ENCODE assay signal across 8 mouse cellular contexts in genomic region chr2:122348531-122349131, GRCm38 (mm10). TPM values are rescaled to one million over a fixed set of nuclear protein-coding genes. Genes with fewer than 3 reads are reported as not detected.
DNase-seq lines count a peak whose midpoint lies in the region; ATAC-seq lines count a peak whose summit lies in the region.

No protein-coding gene starts in this region.

- no peaks in the 10 kb centered on the region for H3K9me3 ChIP-seq in heart, embryonic 14.5 days (ENCODE audit: control insufficient read depth, low read length)
- H3K9me3 ChIP-seq in liver, embryonic 13.5 days (replicated peaks): no peaks in the 10 kb centered on the region
- no peaks in the 10 kb centered on the region for H3K9me3 ChIP-seq in stomach, embryonic 14.5 days (ENCODE audit: control insufficient read depth, low read depth, low read length)

- H3K4me2 ChIP-seq in heart, embryonic 14.5 days (ENCODE audit: low read length): peak overlapping the region; percentile 86
- H3K4me2 ChIP-seq in liver, embryonic 13.5 days: peak overlapping the region; percentile 91
- H3K4me2 ChIP-seq in stomach, embryonic 14.5 days (replicated peaks; ENCODE audit: low read depth, low read length): peak overlapping the region; percentile 68

- DNase-seq in CD4-positive helper T cell, adult 2 months (ENCODE audit: low read depth, low spot score): peak; percentile 86
- DNase-seq in kidney, postnatal 14 days: peak; percentile 94
- peak; percentile 73 for DNase-seq in liver, embryonic 13.5 days
- DNase-seq in natural killer cell, adult 2 months (ENCODE audit: low spot score in 2 of 2): peak; percentile 50 to 74

- peak overlapping the region; percentile 81 for H3K27ac ChIP-seq in brown adipose tissue, adult 24 weeks (replicated peaks; ENCODE audit: low read depth, low read length)
- peak overlapping the region; percentile 97 to 98 for H3K27ac ChIP-seq in heart, embryonic 14.5 days (replicated peaks in 1 of 2; ENCODE audit: control insufficient read depth in 1 of 2, insufficient read depth in 1 of 2, low read depth in 2 of 2, low read length in 2 of 2)
- H3K27ac ChIP-seq in liver, embryonic 13.5 days: peak overlapping the region; percentile 78
- H3K27ac ChIP-seq in stomach, embryonic 14.5 days (ENCODE audit: low read length): peak overlapping the region; percentile 97

- under 1% methylated on average over 54 of the region's 63 CpGs for WGBS in heart, embryonic 14.5 days
- WGBS in liver, embryonic 13.5 days (ENCODE audit: insufficient replicate concordance): under 1% methylated on average over 59 of the region's 63 CpGs
- under 1% methylated on average over 57 of the region's 63 CpGs for WGBS in stomach, embryonic 14.5 days

- 0 out of 2 replicates have a peak, but pooled peaks cover 2% of the 10 kb centered on the region for H3K4me1 ChIP-seq in brown adipose tissue, adult 24 weeks (ENCODE audit: control insufficient read depth, insufficient read depth, insufficient read length, low read length)
- peaks cover 18 to 31% of the 10 kb centered on the region in 2 experiments for H3K4me1 ChIP-seq in heart, embryonic 14.5 days (ENCODE audit: control insufficient read depth in 2 of 2, insufficient read depth in 2 of 2, low read length in 2 of 2)
- H3K4me1 ChIP-seq in liver, embryonic 13.5 days (replicated peaks): peaks cover 35% of the 10 kb centered on the region
- H3K4me1 ChIP-seq in stomach, embryonic 14.5 days (ENCODE audit: control insufficient read depth, insufficient read depth, low read length): peaks cover 12% of the 10 kb centered on the region; the same call in 1 of the 2 replicates

- no peaks in the 10 kb centered on the region for H3K27me3 ChIP-seq in heart, embryonic 14.5 days (ENCODE audit: control insufficient read depth, insufficient read depth, low read length)
- 0 out of 2 replicates have a peak, but pooled peaks cover 6% of the 10 kb centered on the region for H3K27me3 ChIP-seq in liver, embryonic 13.5 days
- no peaks in the 10 kb centered on the region for H3K27me3 ChIP-seq in stomach, embryonic 14.5 days (ENCODE audit: control insufficient read depth, insufficient read depth, low read length)

- peak; percentile 87 for ATAC-seq in erythroid progenitor cell, adult 5-6 weeks (replicated peaks; ENCODE audit: low FRiP score, poor library complexity, severe bottlenecking)
- peak; percentile 88 for ATAC-seq in heart, embryonic 14.5 days (ENCODE audit: insufficient number of reproducible peaks, insufficient read depth, low FRiP score, low read depth)
- peak; percentile 90 for ATAC-seq in liver, embryonic 13.5 days (ENCODE audit: low read depth)
- peak; percentile 86 for ATAC-seq in stomach, embryonic 14.5 days (ENCODE audit: insufficient number of reproducible peaks, insufficient read depth, low FRiP score, low read depth)

- H3K4me3 ChIP-seq in brown adipose tissue, adult 24 weeks (ENCODE audit: insufficient read depth, low read depth, low read length): peak overlapping the region; percentile 81
- H3K4me3 ChIP-seq in heart, embryonic 14.5 days (ENCODE audit: control insufficient read depth in 1 of 2, insufficient read depth in 1 of 2, low read depth in 1 of 2, low read length in 2 of 2): peak overlapping the region; percentile 62 to 85
- peak overlapping the region; percentile 73 for H3K4me3 ChIP-seq in liver, embryonic 13.5 days (replicated peaks)
- peak overlapping the region; percentile 51 for H3K4me3 ChIP-seq in stomach, embryonic 14.5 days (ENCODE audit: low read depth, low read length)

- H3K36me3 ChIP-seq in heart, embryonic 14.5 days (ENCODE audit: control insufficient read depth, insufficient read depth, low read length): peaks cover 4% of the 10 kb centered on the region; the same call in 1 of the 2 replicates
- H3K36me3 ChIP-seq in liver, embryonic 13.5 days: peaks cover 3% of the 10 kb centered on the region; the same call in 1 of the 2 replicates
- H3K36me3 ChIP-seq in stomach, embryonic 14.5 days (ENCODE audit: control insufficient read depth, insufficient read depth, low read length): peaks cover 3% of the 10 kb centered on the region; the same call in 1 of the 2 replicates

- peak overlapping the region; percentile 81 for H3K9ac ChIP-seq in heart, embryonic 14.5 days (ENCODE audit: low read length)
- peak overlapping the region; percentile 82 for H3K9ac ChIP-seq in liver, embryonic 13.5 days
- peak overlapping the region; percentile 55 for H3K9ac ChIP-seq in stomach, embryonic 14.5 days (replicated peaks; ENCODE audit: low read depth, low read length)

RNA-seq across cellular contexts. Expression of gene Shf, which starts 20.3 kb away (rescaled TPM):
- 3.1 and 4.5 TPM in 2 replicates for polyA plus RNA-seq in brown adipose tissue, adult 24 weeks (2012; ENCODE audit: insufficient read depth, insufficient read length, missing spikeins)
- total RNA-seq in erythroid progenitor cell, adult 5-6 weeks (2015; ENCODE audit: low replicate concordance): 11.3 and 15.1 TPM in 2 replicates
- total RNA-seq in erythroid progenitor cell, adult 5-6 weeks (2017; ENCODE audit: low replicate concordance): 9.0 and 22.3 TPM in 2 replicates
- polyA plus RNA-seq in heart, embryonic 14.5 days (2014; fragmentation: Nextera tagmentation; extraction: Ambion mirVana): 3.6 TPM in 2 replicates
- polyA plus RNA-seq in liver, embryonic 13.5 days (2015; fragmentation: Nextera tagmentation; extraction: Ambion mirVana): 0.83 and 1.1 TPM in 2 replicates
- 3.8 and 5.2 TPM in 2 replicates for polyA plus RNA-seq in stomach, embryonic 14.5 days (2014; fragmentation: Nextera tagmentation; extraction: Ambion mirVana)

RNA-seq across cellular contexts. Expression of gene Duox1, which starts 33.2 kb away (rescaled TPM):
- polyA plus RNA-seq in brown adipose tissue, adult 24 weeks (2012; ENCODE audit: insufficient read depth, insufficient read length, missing spikeins): not detected in 2 replicates
- total RNA-seq in erythroid progenitor cell, adult 5-6 weeks (2015; ENCODE audit: low replicate concordance): not detected in 2 replicates
- not detected in 2 replicates for total RNA-seq in erythroid progenitor cell, adult 5-6 weeks (2017; ENCODE audit: low replicate concordance)
- polyA plus RNA-seq in heart, embryonic 14.5 days (2014; fragmentation: Nextera tagmentation; extraction: Ambion mirVana): 0.04 and 0.05 TPM in 2 replicates
- polyA plus RNA-seq in liver, embryonic 13.5 days (2015; fragmentation: Nextera tagmentation; extraction: Ambion mirVana): 0.02 TPM in 1 of 2 replicates, not detected in the other
- 0.36 and 0.53 TPM in 2 replicates for polyA plus RNA-seq in stomach, embryonic 14.5 days (2014; fragmentation: Nextera tagmentation; extraction: Ambion mirVana)

RNA-seq across cellular contexts. Expression of gene Duoxa1, which starts 35.1 kb away (rescaled TPM):
- 0.67 TPM in 1 of 2 replicates, not detected in the other for polyA plus RNA-seq in brown adipose tissue, adult 24 weeks (2012; ENCODE audit: insufficient read depth, insufficient read length, missing spikeins)
- total RNA-seq in erythroid progenitor cell, adult 5-6 weeks (2015; ENCODE audit: low replicate concordance): not detected in 2 replicates
- total RNA-seq in erythroid progenitor cell, adult 5-6 weeks (2017; ENCODE audit: low replicate concordance): not detected in 2 replicates
- polyA plus RNA-seq in heart, embryonic 14.5 days (2014; fragmentation: Nextera tagmentation; extraction: Ambion mirVana): not detected in 2 replicates
- not detected in 2 replicates for polyA plus RNA-seq in liver, embryonic 13.5 days (2015; fragmentation: Nextera tagmentation; extraction: Ambion mirVana)
- polyA plus RNA-seq in stomach, embryonic 14.5 days (2014; fragmentation: Nextera tagmentation; extraction: Ambion mirVana): 3.0 and 3.8 TPM in 2 replicates

RNA-seq across cellular contexts. Expression of gene Duoxa2, which starts 49.9 kb away (rescaled TPM):
- not detected in 2 replicates for polyA plus RNA-seq in brown adipose tissue, adult 24 weeks (2012; ENCODE audit: insufficient read depth, insufficient read length, missing spikeins)
- not detected in 2 replicates for total RNA-seq in erythroid progenitor cell, adult 5-6 weeks (2015; ENCODE audit: low replicate concordance)
- total RNA-seq in erythroid progenitor cell, adult 5-6 weeks (2017; ENCODE audit: low replicate concordance): not detected in 2 replicates
- polyA plus RNA-seq in heart, embryonic 14.5 days (2014; fragmentation: Nextera tagmentation; extraction: Ambion mirVana): not detected in 2 replicates
- polyA plus RNA-seq in liver, embryonic 13.5 days (2015; fragmentation: Nextera tagmentation; extraction: Ambion mirVana): not detected in 2 replicates
- polyA plus RNA-seq in stomach, embryonic 14.5 days (2014; fragmentation: Nextera tagmentation; extraction: Ambion mirVana): 0.17 TPM in 1 of 2 replicates, not detected in the other

RNA-seq across cellular contexts. Expression of gene Duox2, which starts 50.4 kb away (rescaled TPM):
- not detected in 2 replicates for polyA plus RNA-seq in brown adipose tissue, adult 24 weeks (2012; ENCODE audit: insufficient read depth, insufficient read length, missing spikeins)
- not detected in 2 replicates for total RNA-seq in erythroid progenitor cell, adult 5-6 weeks (2015; ENCODE audit: low replicate concordance)
- not detected in 2 replicates for total RNA-seq in erythroid progenitor cell, adult 5-6 weeks (2017; ENCODE audit: low replicate concordance)
- 0.07 and 0.08 TPM in 2 replicates for polyA plus RNA-seq in heart, embryonic 14.5 days (2014; fragmentation: Nextera tagmentation; extraction: Ambion mirVana)
- polyA plus RNA-seq in liver, embryonic 13.5 days (2015; fragmentation: Nextera tagmentation; extraction: Ambion mirVana): not detected in 2 replicates
- polyA plus RNA-seq in stomach, embryonic 14.5 days (2014; fragmentation: Nextera tagmentation; extraction: Ambion mirVana): 0.06 and 0.27 TPM in 2 replicates

Comparison
In these comparisons a context has a peak if more than half of its experiments do, and no peak if none do; other contexts are left out.
1. Peak in every context shown above with its lines: DNase-seq, ATAC-seq, H3K4me3 ChIP-seq and H3K27ac ChIP-seq.